Comparison of ENCODE assay signal across 8 mouse cellular contexts in genomic region chr3:89458372-89458964, GRCm38 (mm10). TPM values are rescaled to one million over a fixed set of nuclear protein-coding genes. Genes with fewer than 3 reads are reported as not detected.
DNase-seq lines count a peak whose midpoint lies in the region; ATAC-seq and TF ChIP-seq lines count a peak whose summit lies in the region.

No protein-coding gene starts in this region.

- peak; percentile 92 for DNase-seq in heart, adult 11 months
- DNase-seq in heart, adult 18-20 months = no peak
- DNase-seq in retina, embryonic 14.5 days (ENCODE audit: low spot score) = no peak
- no peak for DNase-seq in retina, postnatal 1 day

- H3K36me3 ChIP-seq in heart, embryonic 15.5 days = no peaks in the 10 kb centered on the region
- H3K36me3 ChIP-seq in liver, embryonic 16.5 days (ENCODE audit: control insufficient read depth, insufficient read depth) = no peaks in the 10 kb centered on the region
- H3K36me3 ChIP-seq in stomach, embryonic 15.5 days = no peaks in the 10 kb centered on the region

- H3K27ac ChIP-seq in bone marrow, adult 2 months (ENCODE audit: control insufficient read depth, insufficient read depth, low read depth, low read length, poor library complexity) = peak overlapping the region; percentile 31; the same call in 1 of the 2 replicates
- H3K27ac ChIP-seq in heart, embryonic 15.5 days = peak overlapping the region; percentile 86
- H3K27ac ChIP-seq in liver, embryonic 16.5 days (ENCODE audit: low read length) = peak overlapping the region; percentile 74
- peak overlapping the region; percentile 89; the same call in 1 of the 2 replicates for H3K27ac ChIP-seq in stomach, embryonic 15.5 days

- no peaks in the 10 kb centered on the region for H3K27me3 ChIP-seq in heart, embryonic 15.5 days
- H3K27me3 ChIP-seq in liver, embryonic 16.5 days (ENCODE audit: control insufficient read depth, insufficient read depth, low read depth, low read length) = no peaks in the 10 kb centered on the region
- no peaks in the 10 kb centered on the region for H3K27me3 ChIP-seq in stomach, embryonic 15.5 days (replicated peaks)

- peak overlapping the region; percentile 89 for H3K4me2 ChIP-seq in heart, embryonic 15.5 days
- H3K4me2 ChIP-seq in liver, embryonic 16.5 days (ENCODE audit: low read depth, low read length) = peak overlapping the region; percentile 93
- H3K4me2 ChIP-seq in stomach, embryonic 15.5 days = peak overlapping the region; percentile 88

- H3K9ac ChIP-seq in heart, embryonic 15.5 days = no peak overlapping the region
- H3K9ac ChIP-seq in liver, embryonic 16.5 days (ENCODE audit: low read depth, low read length) = 0 out of 2 replicates have a peak overlapping the region, but pooled peaks have one; percentile 1
- no peak overlapping the region for H3K9ac ChIP-seq in stomach, embryonic 15.5 days

- 35% methylated on average over 13 of the region's 13 CpGs for WGBS in bone marrow, adult 2 months
- WGBS in heart, embryonic 15.5 days = 36% methylated on average over 13 of the region's 13 CpGs
- 37% methylated on average over 13 of the region's 13 CpGs for WGBS in liver, embryonic 16.5 days (ENCODE audit: insufficient replicate concordance)
- 41% methylated on average over 13 of the region's 13 CpGs for WGBS in stomach, embryonic 15.5 days

- ATAC-seq in heart, embryonic 15.5 days (replicated peaks; ENCODE audit: insufficient number of reproducible peaks, insufficient read depth, low FRiP score, low read depth) = no peak
- ATAC-seq in liver, embryonic 16.5 days (ENCODE audit: low read depth) = peak; percentile 65
- ATAC-seq in stomach, embryonic 15.5 days (ENCODE audit: insufficient read depth, low FRiP score, low read depth) = peak; percentile 51; the same call in 1 of the 2 replicates

- no peak for TF ChIP-seq POLR2A in bone marrow, adult 2 months (IDR thresholded peaks at IDR 0.05; ENCODE audit: borderline replicate concordance, control insufficient read depth, low read depth, low read length)

- peaks cover 5% of the 10 kb centered on the region; the same call in 1 of the 2 replicates for H3K4me1 ChIP-seq in bone marrow, adult 2 months (ENCODE audit: control insufficient read depth, insufficient read depth, low read length)
- H3K4me1 ChIP-seq in heart, embryonic 15.5 days (replicated peaks) = peaks cover 23% of the 10 kb centered on the region
- peaks cover 21% of the 10 kb centered on the region for H3K4me1 ChIP-seq in liver, embryonic 16.5 days (ENCODE audit: control insufficient read depth, low read depth, low read length)
- H3K4me1 ChIP-seq in stomach, embryonic 15.5 days = peaks cover 14% of the 10 kb centered on the region

- H3K4me3 ChIP-seq in bone marrow, adult 2 months (replicated peaks; ENCODE audit: control insufficient read depth, low read depth, low read length) = peak overlapping the region; percentile 81
- H3K4me3 ChIP-seq in heart, embryonic 15.5 days = peak overlapping the region; percentile 76
- peak overlapping the region; percentile 78 for H3K4me3 ChIP-seq in liver, embryonic 16.5 days (ENCODE audit: low read depth, low read length)
- H3K4me3 ChIP-seq in stomach, embryonic 15.5 days (replicated peaks) = peak overlapping the region; percentile 69

- H3K9me3 ChIP-seq in heart, embryonic 15.5 days (replicated peaks) = no peaks in the 10 kb centered on the region
- H3K9me3 ChIP-seq in liver, embryonic 16.5 days (replicated peaks; ENCODE audit: control insufficient read depth, low read length) = no peaks in the 10 kb centered on the region
- H3K9me3 ChIP-seq in stomach, embryonic 15.5 days = no peaks in the 10 kb centered on the region

- TF ChIP-seq CTCF in bone marrow, adult 2 months (IDR thresholded peaks at IDR 0.05; ENCODE audit: control insufficient read depth, insufficient read depth, low read length) = no peak

RNA-seq across cellular contexts. Expression of gene Pmvk, which starts 4.1 kb away (rescaled TPM):
- 1 to 10 TPM; 8.4 to 8.8 TPM for total RNA-seq in heart, adult 18-20 months (2021)
- 25.4 and 33.4 TPM in 2 replicates for polyA plus RNA-seq in bone marrow, adult 2 months (2011; ENCODE audit: insufficient read depth, insufficient read length, low replicate concordance, missing spikeins)
- 47.2 and 52.1 TPM in 2 replicates for polyA plus RNA-seq in heart, embryonic 15.5 days (2015; fragmentation: Nextera tagmentation; extraction: Ambion mirVana)
- 34.8 and 36.9 TPM in 2 replicates for polyA plus RNA-seq in liver, embryonic 16.5 days (2015; fragmentation: Nextera tagmentation; extraction: Ambion mirVana)
- polyA plus RNA-seq in stomach, embryonic 15.5 days (2015; fragmentation: Nextera tagmentation; extraction: Ambion mirVana) = 55.3 and 60.1 TPM in 2 replicates

RNA-seq across cellular contexts. Expression of gene Pbxip1, which starts 22.0 kb away (rescaled TPM):
- 10 to 100 TPM; 70.0 to 76.0 TPM for total RNA-seq in heart, adult 18-20 months (2021)
- polyA plus RNA-seq in bone marrow, adult 2 months (2011; ENCODE audit: insufficient read depth, insufficient read length, low replicate concordance, missing spikeins) = 23.6 and 60.5 TPM in 2 replicates
- polyA plus RNA-seq in heart, embryonic 15.5 days (2015; fragmentation: Nextera tagmentation; extraction: Ambion mirVana) = 62.4 and 64.7 TPM in 2 replicates
- polyA plus RNA-seq in liver, embryonic 16.5 days (2015; fragmentation: Nextera tagmentation; extraction: Ambion mirVana) = 7.2 and 8.6 TPM in 2 replicates
- 39.9 and 40.1 TPM in 2 replicates for polyA plus RNA-seq in stomach, embryonic 15.5 days (2015; fragmentation: Nextera tagmentation; extraction: Ambion mirVana)

RNA-seq across cellular contexts. Expression of gene Pygo2, which starts 28.5 kb away (rescaled TPM):
- total RNA-seq in heart, adult 18-20 months (2021) = 10 to 100 TPM; 15.3 to 17.0 TPM
- polyA plus RNA-seq in bone marrow, adult 2 months (2011; ENCODE audit: insufficient read depth, insufficient read length, low replicate concordance, missing spikeins) = 29.7 and 45.4 TPM in 2 replicates
- polyA plus RNA-seq in heart, embryonic 15.5 days (2015; fragmentation: Nextera tagmentation; extraction: Ambion mirVana) = 21.1 and 28.1 TPM in 2 replicates
- polyA plus RNA-seq in liver, embryonic 16.5 days (2015; fragmentation: Nextera tagmentation; extraction: Ambion mirVana) = 6.6 and 8.7 TPM in 2 replicates
- polyA plus RNA-seq in stomach, embryonic 15.5 days (2015; fragmentation: Nextera tagmentation; extraction: Ambion mirVana) = 35.1 and 37.1 TPM in 2 replicates

RNA-seq across cellular contexts. Expression of gene Shc1, which starts 40.2 kb away (rescaled TPM):
- 10 to 100 TPM; 33.2 to 36.1 TPM for total RNA-seq in heart, adult 18-20 months (2021)
- 41.6 and 65.2 TPM in 2 replicates for polyA plus RNA-seq in bone marrow, adult 2 months (2011; ENCODE audit: insufficient read depth, insufficient read length, low replicate concordance, missing spikeins)
- 60.6 and 79.9 TPM in 2 replicates for polyA plus RNA-seq in heart, embryonic 15.5 days (2015; fragmentation: Nextera tagmentation; extraction: Ambion mirVana)
- 43.2 and 46.0 TPM in 2 replicates for polyA plus RNA-seq in liver, embryonic 16.5 days (2015; fragmentation: Nextera tagmentation; extraction: Ambion mirVana)
- polyA plus RNA-seq in stomach, embryonic 15.5 days (2015; fragmentation: Nextera tagmentation; extraction: Ambion mirVana) = 84.6 and 103 TPM in 2 replicates

RNA-seq across cellular contexts. Expression of gene Cks1b, which starts 40.3 kb away (rescaled TPM):
- 1 to 10 TPM; 4.6 to 4.8 TPM for total RNA-seq in heart, adult 18-20 months (2021)
- 126 and 145 TPM in 2 replicates for polyA plus RNA-seq in bone marrow, adult 2 months (2011; ENCODE audit: insufficient read depth, insufficient read length, low replicate concordance, missing spikeins)
- polyA plus RNA-seq in heart, embryonic 15.5 days (2015; fragmentation: Nextera tagmentation; extraction: Ambion mirVana) = 266 and 291 TPM in 2 replicates
- 176 and 206 TPM in 2 replicates for polyA plus RNA-seq in liver, embryonic 16.5 days (2015; fragmentation: Nextera tagmentation; extraction: Ambion mirVana)
- 409 and 450 TPM in 2 replicates for polyA plus RNA-seq in stomach, embryonic 15.5 days (2015; fragmentation: Nextera tagmentation; extraction: Ambion mirVana)

Comparison
In these comparisons a context has a peak if more than half of its experiments do, and no peak if none do; other contexts are left out.
1. H3K27ac ChIP-seq: peak in every context shown above with its lines; median percentile 89 in stomach, embryonic 15.5 days; 86 in heart, embryonic 15.5 days; 74 in liver, embryonic 16.5 days; 31 in bone marrow, adult 2 months.